Mouse (Mus musculus) cortical plate, adult 2 months (tissue): ENCODE measurements around the gene Tmem108.

Experiments
- CTCF ChIP-seq: fragments of 200-500 bp; IDR thresholded peaks from 2 replicates; pipeline ENCODE4 v1.5.1; 2011; ENCODE audit warnings: mild to moderate bottlenecking, control low read depth, low read length; ENCODE audit not compliant: insufficient read depth; ENCODE audit errors: extremely low read depth
- POLR2A ChIP-seq: fragments of 200-500 bp; IDR thresholded peaks from 2 replicates; pipeline ENCODE4 v1.6.1; 2011; ENCODE audit warnings: mild to moderate bottlenecking, low read length, control low read depth; ENCODE audit not compliant: insufficient read depth; ENCODE audit errors: extremely low read depth

GRCm38 (mm10) chr9:103627404-103627900, 134.2 kb downstream of the Tmem108 start:
- TF ChIP-seq CTCF (no peak), POLR2A (no peak)
